Mouse (Mus musculus) CH12.LX (cell line): ENCODE measurements around the gene Nfix. TPM values are rescaled to one million over a fixed set of nuclear protein-coding genes. Genes with fewer than 3 reads are reported as not detected.

Experiments used
- DNase-seq: peaks from one replicate; pipeline ENCODE4 v3.0.0-alpha.2; 2013; ENCODE audit errors: extremely low read depth
- H3K27ac ChIP-seq: 2 replicates; pipeline ENCODE4 v1.5.1; 2012; ENCODE audit warnings: low read depth, mild to moderate bottlenecking, control low read depth, moderate library complexity; ENCODE audit not compliant: insufficient read depth
- H3K27me3 ChIP-seq: replicated peaks from 2 replicates; pipeline ENCODE3; 2012; ENCODE audit warnings: inconsistent platforms
- H3K36me3 ChIP-seq, 2 experiments: replicated peaks in 1 of 2; 2 replicates each; pipeline versions ENCODE3 to v1.6.1; 2012; ENCODE audit warnings: inconsistent platforms in 1 of 2, low read length in 1 of 2, mild to moderate bottlenecking in 1 of 2, mixed read lengths in 1 of 2, moderate library complexity in 1 of 2; ENCODE audit not compliant: control insufficient read depth in 1 of 2, insufficient read depth in 1 of 2
- H3K4me1 ChIP-seq, 2 experiments: 2 replicates each; pipeline ENCODE4 v1.6.1; 2012; ENCODE audit warnings: inconsistent platforms in 1 of 2, moderate library complexity in 1 of 2; ENCODE audit not compliant: insufficient read depth in 2 of 2, control insufficient read depth in 1 of 2
- H3K4me2 ChIP-seq: 2 replicates; pipeline ENCODE4 v1.6.1; 2012; ENCODE audit warnings: low read depth, mild to moderate bottlenecking, control low read depth; ENCODE audit not compliant: poor library complexity, insufficient read depth, severe bottlenecking
- H3K4me3 ChIP-seq, 3 experiments: fragments of 150-350 bp in 1 of 3; sonication (generic) in 1 of 3; replicated peaks in 1 of 3; 2 replicates each; pipeline versions ENCODE3 to v1.5.1; 2011 to 2012; ENCODE audit warnings: low read depth in 2 of 3, low read length in 2 of 3, mild to moderate bottlenecking in 2 of 3, moderate library complexity in 2 of 3, control low read depth in 1 of 3, improper control_type of control experiment in 1 of 3, inconsistent platforms in 1 of 3, mixed read lengths in 1 of 3; ENCODE audit not compliant: poor library complexity in 1 of 3
- H3K79me2 ChIP-seq: replicated peaks from 2 replicates; pipeline ENCODE4 v1.6.1; 2012; ENCODE audit warnings: mild to moderate bottlenecking, moderate library complexity; ENCODE audit not compliant: control insufficient read depth, poor library complexity, insufficient read depth, severe bottlenecking; ENCODE audit errors: extremely low read depth
- H3K9ac ChIP-seq: 2 replicates; pipeline ENCODE4 v1.6.1; 2012; ENCODE audit warnings: low read depth, mild to moderate bottlenecking, control low read depth, moderate library complexity; ENCODE audit not compliant: insufficient read depth
- H3K9me3 ChIP-seq: replicated peaks from 2 replicates; pipeline ENCODE3; 2012; ENCODE audit warnings: low read length, inconsistent platforms, mixed read lengths
- BHLHE40 ChIP-seq: IDR thresholded peaks from 2 replicates; pipeline ENCODE4 v1.6.1; 2011; ENCODE audit warnings: mild to moderate bottlenecking, low read depth, low read length, improper control_type of control experiment
- CHD1 ChIP-seq: IDR thresholded peaks from 2 replicates; pipeline ENCODE4 v1.6.1; 2012; ENCODE audit warnings: low read depth, low read length, improper control_type of control experiment, inconsistent platforms
- CHD2 ChIP-seq: IDR thresholded peaks from 2 replicates; pipeline ENCODE4 v1.6.1; 2011; ENCODE audit warnings: low read length, improper control_type of control experiment
- CTCF ChIP-seq, 2 experiments: IDR thresholded peaks in 1 of 2; conservative IDR thresholded peaks in 1 of 2; 2 replicates each; pipeline ENCODE4 v1.5.1; 2011 to 2012; ENCODE audit warnings: low read depth in 2 of 2, low read length in 2 of 2, improper control_type of control experiment in 1 of 2, inconsistent platforms in 1 of 2, mild to moderate bottlenecking in 1 of 2, moderate library complexity in 1 of 2
- E2F4 ChIP-seq: IDR thresholded peaks from 2 replicates; pipeline ENCODE4 v1.6.1; 2011; ENCODE audit warnings: low read depth, low read length, improper control_type of control experiment; ENCODE audit not compliant: insufficient replicate concordance
- ELF1 ChIP-seq: IDR thresholded peaks from 2 replicates; pipeline ENCODE4 v1.6.1; 2014; ENCODE audit warnings: low read depth, mild to moderate bottlenecking, inconsistent platforms, low read length, improper control_type of control experiment
- EP300 ChIP-seq: IDR thresholded peaks from 2 replicates; pipeline ENCODE4 v1.6.1; 2011; ENCODE audit warnings: low read length, improper control_type of control experiment
- ETS1 ChIP-seq: conservative IDR thresholded peaks from 2 replicates; pipeline ENCODE4 v1.6.1; 2012; ENCODE audit warnings: low read depth, mild to moderate bottlenecking, inconsistent platforms, low read length, improper control_type of control experiment, moderate library complexity
- GABPA ChIP-seq: IDR thresholded peaks from 2 replicates; pipeline ENCODE4 v1.6.1; 2012; ENCODE audit warnings: low read depth, low read length, improper control_type of control experiment, inconsistent platforms; ENCODE audit not compliant: insufficient replicate concordance
- HCFC1 ChIP-seq: IDR thresholded peaks from 2 replicates; pipeline ENCODE4 v1.6.1; 2012; ENCODE audit warnings: low read depth, mild to moderate bottlenecking, inconsistent platforms, low read length, improper control_type of control experiment
- IRF4 ChIP-seq: IDR thresholded peaks from 2 replicates; pipeline ENCODE4 v1.6.1; 2014; ENCODE audit warnings: low read depth, mild to moderate bottlenecking, inconsistent platforms, low read length, improper control_type of control experiment
- JUN ChIP-seq: IDR thresholded peaks from 2 replicates; pipeline ENCODE4 v1.6.1; 2011; ENCODE audit warnings: low read depth, mild to moderate bottlenecking, low read length, improper control_type of control experiment, moderate library complexity; ENCODE audit not compliant: insufficient read depth
- JUND ChIP-seq: conservative IDR thresholded peaks from 2 replicates; pipeline ENCODE4 v1.6.1; 2011; ENCODE audit warnings: low read depth, low read length, improper control_type of control experiment
- KAT2A ChIP-seq: IDR thresholded peaks from 2 replicates; pipeline ENCODE4 v1.6.1; 2012; ENCODE audit warnings: low read length, improper control_type of control experiment, inconsistent platforms; ENCODE audit not compliant: insufficient replicate concordance
- MAFK ChIP-seq: IDR thresholded peaks from 2 replicates; pipeline ENCODE4 v1.6.1; 2011; ENCODE audit warnings: low read length, improper control_type of control experiment; ENCODE audit not compliant: insufficient replicate concordance
- MAX ChIP-seq: IDR thresholded peaks from 2 replicates; pipeline ENCODE4 v1.6.1; 2011; ENCODE audit warnings: low read length, improper control_type of control experiment
- MAZ ChIP-seq: IDR thresholded peaks from 2 replicates; pipeline ENCODE4 v1.6.1; 2012; ENCODE audit warnings: low read depth, mild to moderate bottlenecking, inconsistent platforms, low read length, improper control_type of control experiment, moderate library complexity
- MEF2A ChIP-seq: IDR thresholded peaks from 2 replicates; pipeline ENCODE4 v1.6.1; 2014; ENCODE audit warnings: low read depth, mild to moderate bottlenecking, inconsistent platforms, low read length, improper control_type of control experiment, borderline replicate concordance
- MXI1 ChIP-seq: IDR thresholded peaks from 2 replicates; pipeline ENCODE4 v1.6.1; 2011; ENCODE audit warnings: mild to moderate bottlenecking, low read depth, low read length, improper control_type of control experiment
- MYC ChIP-seq: IDR thresholded peaks from 2 replicates; pipeline ENCODE4 v1.6.1; 2011; ENCODE audit warnings: low read depth, mild to moderate bottlenecking, improper control_type of control experiment, low read length
- NELFE ChIP-seq: IDR thresholded peaks from 2 replicates; pipeline ENCODE4 v1.6.1; 2011; ENCODE audit warnings: low read depth, low read length, improper control_type of control experiment
- NRF1 ChIP-seq: IDR thresholded peaks from 2 replicates; pipeline ENCODE4 v1.6.1; 2014; ENCODE audit warnings: low read depth, mild to moderate bottlenecking, inconsistent platforms, low read length, improper control_type of control experiment, moderate library complexity
- PAX5 ChIP-seq: IDR thresholded peaks from 2 replicates; pipeline ENCODE4 v1.6.1; 2012; ENCODE audit warnings: low read length, inconsistent platforms, mixed read lengths
- POLR2A ChIP-seq: IDR thresholded peaks from 2 replicates; pipeline ENCODE4 v1.6.1; 2011; ENCODE audit warnings: low read depth, mild to moderate bottlenecking, improper control_type of control experiment, low read length
- POLR2AphosphoS2 ChIP-seq: IDR thresholded peaks from 2 replicates; pipeline ENCODE4 v1.6.1; 2011; ENCODE audit warnings: low read depth, low read length, improper control_type of control experiment
- RAD21 ChIP-seq: IDR thresholded peaks from 2 replicates; pipeline ENCODE4 v1.6.1; 2011; ENCODE audit warnings: low read depth, mild to moderate bottlenecking, low read length, improper control_type of control experiment, moderate library complexity
- RCOR1 ChIP-seq: conservative IDR thresholded peaks from 2 replicates; pipeline ENCODE4 v1.6.1; 2012; ENCODE audit warnings: low read depth, mild to moderate bottlenecking, inconsistent platforms, low read length, improper control_type of control experiment
- SIN3A ChIP-seq: IDR thresholded peaks from 2 replicates; pipeline ENCODE4 v1.6.1; 2012; ENCODE audit warnings: low read length, improper control_type of control experiment, inconsistent platforms
- SMC3 ChIP-seq: IDR thresholded peaks from 2 replicates; pipeline ENCODE4 v1.6.1; 2011; ENCODE audit warnings: low read depth, low read length, improper control_type of control experiment
- TBP ChIP-seq: conservative IDR thresholded peaks from 2 replicates; pipeline ENCODE4 v1.6.1; 2011; ENCODE audit warnings: low read depth, low read length, improper control_type of control experiment
- TCF12 ChIP-seq: IDR thresholded peaks from 2 replicates; pipeline ENCODE4 v1.6.1; 2014; ENCODE audit warnings: low read depth, mild to moderate bottlenecking, inconsistent platforms, low read length, improper control_type of control experiment
- UBTF ChIP-seq: IDR thresholded peaks from 2 replicates; pipeline ENCODE4 v1.6.1; 2012; ENCODE audit warnings: low read depth, mild to moderate bottlenecking, inconsistent platforms, low read length, improper control_type of control experiment, moderate library complexity
- USF1 ChIP-seq: IDR thresholded peaks from 2 replicates; pipeline ENCODE4 v1.6.1; 2014; ENCODE audit warnings: low read depth, mild to moderate bottlenecking, inconsistent platforms, low read length, improper control_type of control experiment
- USF2 ChIP-seq: conservative IDR thresholded peaks from 2 replicates; pipeline ENCODE4 v1.6.1; 2011; ENCODE audit warnings: low read depth, low read length, improper control_type of control experiment
- ZC3H11A ChIP-seq: IDR thresholded peaks from 2 replicates; pipeline ENCODE4 v1.6.1; 2012; ENCODE audit warnings: low read depth, mild to moderate bottlenecking, inconsistent platforms, low read length, improper control_type of control experiment
- ZKSCAN1 ChIP-seq: IDR thresholded peaks from 2 replicates; pipeline ENCODE4 v1.6.1; 2012; ENCODE audit warnings: low read depth, inconsistent platforms, low read length, improper control_type of control experiment, borderline replicate concordance
- ZMIZ1 ChIP-seq: IDR thresholded peaks from 2 replicates; pipeline ENCODE4 v1.6.1; 2012; ENCODE audit warnings: low read depth, mild to moderate bottlenecking, inconsistent platforms, low read length, improper control_type of control experiment
- ZNF384 ChIP-seq: IDR thresholded peaks from 2 replicates; pipeline ENCODE4 v1.6.1; 2012; ENCODE audit warnings: low read depth, low read length, improper control_type of control experiment, inconsistent platforms
- dilution Hi-C: fragments of 300-500 bp; cut with MboI; formaldehyde crosslinking; loops from 2 replicates; pipeline ENCODE4 v1.14.3; 2020; ENCODE audit warnings: low sequenced_read_pairs; ENCODE audit not compliant: extremely low pct_unique_long_range_greater_than_20kb, extremely low pct_ligation_motif_present
- in situ Hi-C: fragments of 300-500 bp; cut with MboI; formaldehyde crosslinking; loops from 3 replicates; pipeline ENCODE4 v1.14.3; 2019; ENCODE audit warnings: low sequenced_read_pairs, low pct_ligation_motif_present, low pct_unique_long_range_greater_than_20kb, mixed read lengths
- polyA plus RNA-seq: library from polyadenylated mRNA; unstranded; fragments of >175 nt; gene quantifications from 2 replicates; pipeline ENCODE4 v1.2.1, GENCODE M21; 2012; ENCODE audit warnings: low read depth; ENCODE audit not compliant: insufficient read length
- total RNA-seq, 2 experiments: library from RNA; depleted of rRNA; stranded (reverse); fragments of 300-350 nt in 1 of 2; fragments of >200 nt in 1 of 2; gene quantifications; 2 replicates each; pipeline ENCODE4 v1.2.3; 2012 to 2014

The Nfix gene
- total and polyA plus RNA-seq, 3 experiments: 0.09 to 10.5 (median 1.1) TPM

- Histone ChIP-seq H3K4me3 (peak overlapping the region; percentile 53 to 79 (median 79)), H3K27me3 (no peaks in the 10 kb centered on the region), H3K36me3 (peaks cover 19 to 43% of the 10 kb centered on the region in 2 experiments), H3K9ac (peak overlapping the region; percentile 81; the same call in 1 of the 2 replicates), H3K79me2 (peaks cover 18% of the 10 kb centered on the region), H3K4me1 (peaks cover 14 to 73% of the 10 kb centered on the region in 2 experiments), H3K9me3 (peaks cover 2% of the 10 kb centered on the region), H3K27ac (peak overlapping the region; percentile 99), H3K4me2 (peak overlapping the region; percentile 57)
- peak in 1 of 2 experiments; percentile 39; a peak in 1 of 4 replicates for TF ChIP-seq CTCF (conservative IDR thresholded peaks at IDR 0.05 in 1 of 2, IDR thresholded peaks at IDR 0.05 in 1 of 2; ENCODE audit: low read depth in 2 of 2, low read length in 2 of 2)
- TF ChIP-seq BHLHE40: peak; percentile 59
- TF ChIP-seq SIN3A: peak; percentile 48
- no peak for TF ChIP-seq JUND
- TF ChIP-seq POLR2AphosphoS2: peak; percentile 62; the same call in 1 of the 2 replicates
- no peak for TF ChIP-seq CHD2
- peak; percentile 82; the same call in 1 of the 2 replicates for TF ChIP-seq MXI1
- TF ChIP-seq MAFK: no peak
- TF ChIP-seq JUN: no peak
- TF ChIP-seq TBP: no peak
- TF ChIP-seq MAX: no peak
- TF ChIP-seq GABPA: no peak
- 0 out of 2 replicates have a peak, but pooled peaks have one; percentile 4 for TF ChIP-seq MEF2A
- TF ChIP-seq ELF1: 0 out of 2 replicates have a peak, but pooled peaks have one; percentile 28
- TF ChIP-seq NRF1: no peak
- no peak for TF ChIP-seq ZKSCAN1
- TF ChIP-seq CHD1: 0 out of 2 replicates have a peak, but pooled peaks have one; percentile 41
- no peak for TF ChIP-seq NELFE
- no peak for TF ChIP-seq MAZ
- TF ChIP-seq RAD21: no peak
- TF ChIP-seq E2F4: no peak
- no peak for TF ChIP-seq TCF12
- no peak for TF ChIP-seq UBTF
- peak; percentile 19; the same call in 1 of the 2 replicates for TF ChIP-seq ZMIZ1
- TF ChIP-seq ZNF384: no peak
- no peak for TF ChIP-seq SMC3
- no peak for TF ChIP-seq ETS1
- no peak; the same call in 1 of the 2 replicates for TF ChIP-seq POLR2A
- TF ChIP-seq RCOR1: no peak
- no peak for TF ChIP-seq USF2
- no peak for TF ChIP-seq IRF4
- no peak for TF ChIP-seq HCFC1
- no peak for TF ChIP-seq EP300
- TF ChIP-seq KAT2A: no peak
- TF ChIP-seq PAX5: no peak
- TF ChIP-seq ZC3H11A: no peak
- TF ChIP-seq USF1: no peak
- TF ChIP-seq MYC: 0 out of 2 replicates have a peak, but pooled peaks have one; percentile 44
- in situ Hi-C loops (no loop called here), dilution Hi-C loops (no loop called here)
- DNase-seq: no peak
Observed at GRCm38 (mm10) chr8:84703466-84704249, 96.5 kb downstream of the Nfix start.
